Mouse (Mus musculus) hindbrain, postnatal 0 days (tissue): ENCODE results near the gene Tanc1. TPM values are rescaled to one million over a fixed set of nuclear protein-coding genes. Genes with fewer than 3 reads are reported as not detected.

ENCODE experiments used
- ATAC-seq: fragments of 200-750 bp; cut with Nextera tagmentation; 2 replicates; pipeline ENCODE4 v1.8.0; 2017; ENCODE audit warnings: mild to moderate bottlenecking, moderate TSS enrichment, moderate library complexity
- DNase-seq: peaks from one replicate; pipeline ENCODE4 v3.0.0-alpha.2; 2015; ENCODE audit warnings: low spot score
- H3K27ac ChIP-seq: fragments of 300-500 bp; sonication (generic); 2 replicates; pipeline ENCODE4 v1.5.1; 2014; ENCODE audit warnings: mild to moderate bottlenecking
- H3K27me3 ChIP-seq: fragments of 300-500 bp; sonication (generic); 2 replicates; pipeline ENCODE4 v1.6.1; 2014; ENCODE audit warnings: low read length, mixed read lengths; ENCODE audit not compliant: insufficient read depth
- H3K36me3 ChIP-seq: fragments of 300-500 bp; sonication (generic); 2 replicates; pipeline ENCODE4 v1.6.1; 2014; ENCODE audit warnings: low read length, mixed read lengths; ENCODE audit not compliant: insufficient read depth
- H3K4me1 ChIP-seq: fragments of 300-500 bp; sonication (generic); 2 replicates; pipeline ENCODE4 v1.6.1; 2014; ENCODE audit warnings: antibody characterized with exemption, low read length, mixed read lengths; ENCODE audit not compliant: insufficient read depth
- H3K4me2 ChIP-seq: fragments of 300-500 bp; sonication (generic); 2 replicates; pipeline ENCODE4 v1.6.1; 2014; ENCODE audit warnings: low read depth, mild to moderate bottlenecking, low read length, moderate library complexity, mixed read lengths
- H3K4me3 ChIP-seq: fragments of 300-500 bp; sonication (generic); 2 replicates; pipeline ENCODE4 v1.5.1; 2014; ENCODE audit warnings: low read length
- H3K9ac ChIP-seq: fragments of 300-500 bp; sonication (generic); replicated peaks from 2 replicates; pipeline ENCODE4 v1.6.1; 2014; ENCODE audit warnings: mild to moderate bottlenecking, low read length, moderate library complexity, mixed read lengths
- H3K9me3 ChIP-seq: fragments of 300-500 bp; sonication (generic); 2 replicates; pipeline ENCODE4 v1.6.1; 2016; ENCODE audit warnings: low read length, mixed read lengths
- CTCF ChIP-seq: IDR thresholded peaks from 2 replicates; pipeline ENCODE4 v1.5.1; 2016; ENCODE audit warnings: antibody characterized with exemption, control low read depth, low read depth
- WGBS: fragments of 180-500 bp; shearing (Covaris S2); extraction: QIAGEN DNeasy Blood & Tissue Kit; methylation state at CpG from one replicate; pipeline ENCODE4 v1.1.7; 2014; 5-methylcytosine and 5-hydroxymethylcytosine counted together
- polyA plus RNA-seq: library from polyadenylated mRNA; unstranded; fragments of >200 nt; fragmentation: Nextera tagmentation; extraction: Ambion mirVana; gene quantifications from 2 replicates; pipeline ENCODE4 v1.2.1, GENCODE M21; 2015
- total RNA-seq: library from RNA; depleted of rRNA; stranded (reverse); fragments of >200 nt; gene quantifications from 2 replicates; pipeline ENCODE4 v1.2.3, GENCODE M21; 2014

Gene Tanc1
- total and polyA plus RNA-seq, 2 experiments from 2014 or later: 4.2 to 12.1 TPM

GRCm38 (mm10) chr2:59612733-59613473, 1.1 kb downstream of the Tanc1 start:
- WGBS: 1% methylated on average over 32 of the region's 33 CpGs
- 0 out of 2 replicates have a peak, but pooled peaks have one; percentile 30 for ATAC-seq
- H3K4me3 ChIP-seq: peak overlapping the region; percentile 85
- peaks cover 5% of the 10 kb centered on the region; the same call in 1 of the 2 replicates for H3K4me1 ChIP-seq
- peak overlapping the region; percentile 68 for H3K9ac ChIP-seq
- H3K4me2 ChIP-seq: peak overlapping the region; percentile 94
- no peaks in the 10 kb centered on the region for H3K27me3 ChIP-seq
- no peak for DNase-seq
- H3K36me3 ChIP-seq: no peaks in the 10 kb centered on the region
- peak overlapping the region; percentile 79 for H3K27ac ChIP-seq
- H3K9me3 ChIP-seq: no peaks in the 10 kb centered on the region
- TF ChIP-seq CTCF: no peak

GRCm38 (mm10) chr2:59613474-59614019, 1.7 kb downstream of the Tanc1 start:
- peak overlapping the region; percentile 68 for H3K9ac ChIP-seq
- peak overlapping the region; percentile 94 for H3K4me2 ChIP-seq
- peak overlapping the region; percentile 79; the same call in 1 of the 2 replicates for H3K27ac ChIP-seq
- no peak for ATAC-seq
- no peaks in the 10 kb centered on the region for H3K9me3 ChIP-seq
- WGBS: 6% methylated on average over 9 of the region's 9 CpGs
- TF ChIP-seq CTCF: no peak
- peak overlapping the region; percentile 85 for H3K4me3 ChIP-seq
- peaks cover 5% of the 10 kb centered on the region; the same call in 1 of the 2 replicates for H3K4me1 ChIP-seq
- H3K36me3 ChIP-seq: no peaks in the 10 kb centered on the region
- H3K27me3 ChIP-seq: no peaks in the 10 kb centered on the region
- peak; percentile 23 for DNase-seq

- no peak for ATAC-seq
- no peak for TF ChIP-seq CTCF
- H3K36me3 ChIP-seq: no peaks in the 10 kb centered on the region
- H3K4me1 ChIP-seq: peaks cover 5% of the 10 kb centered on the region; the same call in 1 of the 2 replicates
- H3K27me3 ChIP-seq: no peaks in the 10 kb centered on the region
- no peak overlapping the region for H3K4me2 ChIP-seq
- WGBS: 59% methylated on average over 2 of the region's 2 CpGs
- no peaks in the 10 kb centered on the region for H3K9me3 ChIP-seq
- no peak overlapping the region for H3K9ac ChIP-seq
- no peak overlapping the region for H3K27ac ChIP-seq
- H3K4me3 ChIP-seq: no peak overlapping the region
- no peak for DNase-seq
These were observed 5.0 kb downstream of the Tanc1 start for GRCm38 (mm10) chr2:59616890-59617289.

- TF ChIP-seq CTCF: no peak
- no peak for ATAC-seq
- DNase-seq: no peak
- no peak overlapping the region for H3K4me2 ChIP-seq
- 89% methylated on average over 7 of the region's 7 CpGs for WGBS
- H3K4me3 ChIP-seq: no peak overlapping the region
- H3K9ac ChIP-seq: no peak overlapping the region
- no peaks in the 10 kb centered on the region for H3K4me1 ChIP-seq
- no peaks in the 10 kb centered on the region for H3K27me3 ChIP-seq
- H3K9me3 ChIP-seq: no peaks in the 10 kb centered on the region
- no peak overlapping the region for H3K27ac ChIP-seq
- no peaks in the 10 kb centered on the region for H3K36me3 ChIP-seq
These were observed 7.2 kb downstream of the Tanc1 start for GRCm38 (mm10) chr2:59618996-59619395.

- no peak overlapping the region for H3K9ac ChIP-seq
- ATAC-seq (no peak), DNase-seq (no peak)
- no peak overlapping the region for H3K4me2 ChIP-seq
- no peaks in the 10 kb centered on the region for H3K4me1 ChIP-seq
- no peaks in the 10 kb centered on the region for H3K9me3 ChIP-seq
- H3K27ac ChIP-seq: no peak overlapping the region
- H3K27me3 ChIP-seq: no peaks in the 10 kb centered on the region
- no peak overlapping the region for H3K4me3 ChIP-seq
- H3K36me3 ChIP-seq: no peaks in the 10 kb centered on the region
- TF ChIP-seq CTCF: no peak
- 77% methylated on average over 5 of the region's 5 CpGs for WGBS
These were observed 8.8 kb downstream of the Tanc1 start for GRCm38 (mm10) chr2:59620601-59621000.

GRCm38 (mm10) chr2:59622514-59623139, 10.8 kb downstream of the Tanc1 start:
- H3K4me2 ChIP-seq: no peak overlapping the region
- H3K9me3 ChIP-seq: no peaks in the 10 kb centered on the region
- ATAC-seq: no peak
- H3K27ac ChIP-seq: no peak overlapping the region
- no peak overlapping the region for H3K9ac ChIP-seq
- H3K27me3 ChIP-seq: no peaks in the 10 kb centered on the region
- no peaks in the 10 kb centered on the region for H3K36me3 ChIP-seq
- no peak overlapping the region for H3K4me3 ChIP-seq
- no peak for TF ChIP-seq CTCF
- 57% methylated on average over 6 of the region's 6 CpGs for WGBS
- no peak for DNase-seq
- no peaks in the 10 kb centered on the region for H3K4me1 ChIP-seq
